Mouse (Mus musculus) left cerebral cortex, adult 6 months (tissue): Measurements from ENCODE around the gene Wdr81. TPM values are rescaled to one million over a fixed set of nuclear protein-coding genes. Genes with fewer than 3 reads are reported as not detected.

ENCODE experiments used
- long read RNA-seq, 2 experiments: library from polyadenylated mRNA; unstranded; transcript quantifications; one replicate each; pipeline ENCODE4 v2.0.0; 2019 to 2020
- polyA plus RNA-seq: library from polyadenylated mRNA; unstranded; fragments of <200 nt; fragmentation: Nextera tagmentation; gene quantifications from 2 replicates; pipeline ENCODE4 v1.2.3, GENCODE M21; 2021

Wdr81 gene
- 2.9 and 3.3 TPM in 2 replicates for polyA plus RNA-seq
- long read RNA-seq, experiment 1, full-length matches to known transcripts = 4 of 14 reads
- long read RNA-seq, experiment 1, partial matches to known transcripts = 10 of 14 reads
- long read RNA-seq, experiment 1, other reads (novel, unspliced or antisense) = 0 of 14 reads
- long read RNA-seq, experiment 2, full-length matches to known transcripts = 1 of 11 reads
- long read RNA-seq, experiment 2, partial matches to known transcripts = 8 of 11 reads
- long read RNA-seq, experiment 2, other reads (novel, unspliced or antisense) = 2 of 11 reads

GRCm38 (mm10) chr11:75453991-75454930 is at the start of gene Wdr81:
TSS of gene Wdr81 (minus strand) at chr11:75454717.

GRCm38 (mm10) chr11:75486601-75487285 is 32.2 kb upstream of the Wdr81 start, which contains the start of gene Prpf8:
TSS of gene Prpf8 (plus strand) at chr11:75486816.

GRCm38 (mm10) chr11:75460844-75461742 is 6.6 kb upstream of the Wdr81 start, which contains the start of gene Tlcd2:
TSS of gene Tlcd2 (plus strand) at chr11:75461715.

GRCm38 (mm10) chr11:75439363-75439762 is 15.2 kb downstream of the Wdr81 start, which contains the start of gene Serpinf2:
TSS of gene Serpinf2 (minus strand) at chr11:75439591.

GRCm38 (mm10) chr11:75422013-75422792 is 32.3 kb downstream of the Wdr81 start, which contains the start of gene Serpinf1:
TSS of gene Serpinf1 (minus strand) at chr11:75422701.

Other genes with a start within 250 kb of the Wdr81 start
- gene Rpa1, start 106.4 kb downstream of the Wdr81 start, polyA plus RNA-seq = 28.0 and 28.8 TPM in 2 replicates
- 8.9 and 9.5 TPM in 2 replicates for gene Smyd4, start 106.3 kb downstream of the Wdr81 start, polyA plus RNA-seq
- gene Serpinf1, start 32.0 kb downstream of the Wdr81 start, polyA plus RNA-seq = 6.5 and 8.4 TPM in 2 replicates
- gene Serpinf2, start 15.1 kb downstream of the Wdr81 start, polyA plus RNA-seq = 0.05 TPM in 1 of 2 replicates, not detected in the other
- gene Tlcd2, start 7.0 kb upstream of the Wdr81 start, polyA plus RNA-seq = 0.80 and 0.99 TPM in 2 replicates
- gene Prpf8, start 32.1 kb upstream of the Wdr81 start, polyA plus RNA-seq = 12.1 and 13.6 TPM in 2 replicates
- 2.5 and 2.6 TPM in 2 replicates for gene Rilp, start 55.4 kb upstream of the Wdr81 start, polyA plus RNA-seq
- gene Scarf1, start 58.8 kb upstream of the Wdr81 start, polyA plus RNA-seq = 1.2 and 1.3 TPM in 2 replicates
- 13.6 and 19.1 TPM in 2 replicates for gene Slc43a2, start 77.0 kb upstream of the Wdr81 start, polyA plus RNA-seq
- gene Pitpna, start 133.4 kb upstream of the Wdr81 start, polyA plus RNA-seq = 23.7 and 133 TPM in 2 replicates
- 15.7 and 21.9 TPM in 2 replicates for gene Inpp5k, start 176.3 kb upstream of the Wdr81 start, polyA plus RNA-seq
- gene Myo1c, start 195.8 kb upstream of the Wdr81 start, polyA plus RNA-seq = 2.4 and 3.5 TPM in 2 replicates
- gene Crk, start 224.5 kb upstream of the Wdr81 start, polyA plus RNA-seq = 20.3 and 55.9 TPM in 2 replicates